Mouse (Mus musculus): ENCODE measurements around the gene Serpina16.

DNA sequence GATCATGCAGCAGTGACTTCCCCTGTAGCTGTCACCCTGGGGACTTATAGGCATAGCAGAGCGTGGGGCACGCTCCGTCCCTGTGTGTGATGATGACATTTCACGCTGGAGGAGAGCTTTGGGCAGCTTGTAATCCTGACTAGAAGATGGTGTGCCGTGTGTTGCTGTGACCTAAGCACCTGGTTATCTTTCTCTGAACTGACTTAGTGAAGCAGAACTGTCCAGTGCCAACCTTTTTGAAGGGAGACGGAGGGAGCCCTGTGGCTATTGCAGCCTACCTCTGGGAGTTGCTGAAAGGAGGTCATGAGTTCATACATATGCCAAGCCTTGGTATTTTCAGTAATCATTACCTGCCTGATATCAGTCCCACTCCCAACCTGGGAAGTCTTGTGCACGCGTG lies 19.5 kb upstream of the Serpina16 start, which contains the start of gene Serpina1f:
- no peak for TF ChIP-seq CTCF (IDR thresholded peaks at IDR 0.05)
- TF ChIP-seq EP300 (IDR thresholded peaks at IDR 0.05), result no peak

Data from lung, postnatal 0 days (tissue).